Mouse (Mus musculus): Measurements from ENCODE around the gene Aqp9. TPM values are rescaled to one million over a fixed set of nuclear protein-coding genes. Genes with fewer than 3 reads are reported as not detected.

Aqp9 gene
- total and polyA plus RNA-seq, 3 experiments, result 0.08 TPM; not detected in 2

DNA sequence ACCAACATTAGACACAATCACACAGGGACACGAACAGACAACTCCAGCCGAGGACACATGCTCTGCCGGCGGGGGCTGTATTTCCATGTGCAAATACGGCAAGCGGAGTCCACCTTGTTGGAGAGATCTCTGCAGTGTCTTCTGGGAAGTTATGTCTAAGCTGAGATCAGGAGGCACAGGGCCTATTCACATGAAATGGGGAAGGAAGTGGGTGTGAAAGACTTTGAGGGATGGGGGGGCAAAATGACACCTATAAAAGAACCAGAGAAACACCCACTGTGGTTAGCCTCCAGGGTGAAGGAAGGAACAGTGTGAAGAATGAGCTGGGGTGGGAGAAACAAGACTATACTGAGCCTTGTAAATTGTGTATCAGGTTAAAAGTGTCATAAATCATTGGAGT lies 3.4 kb downstream of the Aqp9 start:
- no peak for DNase-seq (ENCODE audit: extremely low read depth)
- H3K9ac ChIP-seq (ENCODE audit: insufficient read depth, low read depth), result no peak overlapping the region

DNA sequence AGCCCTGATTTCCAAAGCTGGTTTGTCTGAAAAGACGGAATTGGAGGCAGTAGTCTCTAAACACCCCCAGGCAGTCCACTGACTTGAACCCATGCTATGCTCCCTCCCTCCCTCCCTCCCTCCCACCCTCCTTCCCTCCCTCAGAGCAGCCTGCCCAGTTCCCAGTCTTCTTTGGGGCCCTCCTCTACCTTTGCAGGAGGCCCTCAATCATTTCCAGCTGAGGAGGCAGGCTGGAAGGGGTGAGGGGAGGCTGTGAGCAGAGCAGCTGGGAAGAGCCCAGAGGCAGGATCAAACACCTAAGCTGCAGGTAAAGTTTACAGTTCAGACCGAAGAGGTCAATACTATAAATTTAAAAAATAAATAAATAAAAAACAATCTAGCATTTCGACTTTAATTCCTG lies 4.1 kb downstream of the Aqp9 start:
- no peaks in the 10 kb centered on the region for H3K9me3 ChIP-seq (replicated peaks; ENCODE audit: low read length)
- no peak overlapping the region for H3K9ac ChIP-seq (ENCODE audit: insufficient read depth, low read depth)
- peaks cover 0 to 5% of the 10 kb centered on the region in 2 experiments; a peak in 1 of 4 replicates for H3K4me1 ChIP-seq (ENCODE audit: control insufficient read depth in 1 of 2, insufficient read depth in 2 of 2)
- H3K27me3 ChIP-seq (replicated peaks), result no peaks in the 10 kb centered on the region
- dilution Hi-C loops (cut with MboI; ENCODE audit: extremely low pct_ligation_motif_present, extremely low pct_unique_long_range_greater_than_20kb, low sequenced_read_pairs), result no loop called here
- no peaks in the 10 kb centered on the region for H3K79me2 ChIP-seq (replicated peaks; ENCODE audit: control insufficient read depth, extremely low read depth, insufficient read depth, poor library complexity, severe bottlenecking)
- no peak overlapping the region for H3K4me2 ChIP-seq (ENCODE audit: insufficient read depth, low read depth, poor library complexity, severe bottlenecking)
- TF ChIP-seq MAX (IDR thresholded peaks at IDR 0.05; ENCODE audit: low read length), result no peak
- TF ChIP-seq POLR2AphosphoS2 (IDR thresholded peaks at IDR 0.05; ENCODE audit: low read depth, low read length), result no peak
- no peak for TF ChIP-seq BHLHE40 (IDR thresholded peaks at IDR 0.05; ENCODE audit: low read depth, low read length)
- TF ChIP-seq MYC (IDR thresholded peaks at IDR 0.05; ENCODE audit: low read depth, low read length), result no peak
- no peaks in the 10 kb centered on the region for H3K36me3 ChIP-seq (replicated peaks in 1 of 2; ENCODE audit: control insufficient read depth in 1 of 2, insufficient read depth in 1 of 2, low read length in 1 of 2)
- no peak for DNase-seq (ENCODE audit: extremely low read depth)
- H3K27ac ChIP-seq (ENCODE audit: insufficient read depth, low read depth), result no peak overlapping the region
- in situ Hi-C loops (cut with MboI; ENCODE audit: low pct_ligation_motif_present, low pct_unique_long_range_greater_than_20kb, low sequenced_read_pairs), result no loop called here
- H3K4me3 ChIP-seq (replicated peaks in 1 of 3; ENCODE audit: low read depth in 2 of 3, low read length in 2 of 3, poor library complexity in 1 of 3), result no peak overlapping the region

More for the DNA sequence above, 3.4 kb downstream of the Aqp9 start:
- peaks cover 0 to 5% of the 10 kb centered on the region in 2 experiments; a peak in 1 of 4 replicates for H3K4me1 ChIP-seq (ENCODE audit: control insufficient read depth in 1 of 2, insufficient read depth in 2 of 2)
- in situ Hi-C loops (cut with MboI; ENCODE audit: low pct_ligation_motif_present, low pct_unique_long_range_greater_than_20kb, low sequenced_read_pairs) (no loop called here), dilution Hi-C loops (cut with MboI; ENCODE audit: extremely low pct_ligation_motif_present, extremely low pct_unique_long_range_greater_than_20kb, low sequenced_read_pairs) (no loop called here)
- no peaks in the 10 kb centered on the region for H3K36me3 ChIP-seq (replicated peaks in 1 of 2; ENCODE audit: control insufficient read depth in 1 of 2, insufficient read depth in 1 of 2, low read length in 1 of 2)
- H3K4me2 ChIP-seq (ENCODE audit: insufficient read depth, low read depth, poor library complexity, severe bottlenecking), result no peak overlapping the region
- H3K79me2 ChIP-seq (replicated peaks; ENCODE audit: control insufficient read depth, extremely low read depth, insufficient read depth, poor library complexity, severe bottlenecking), result no peaks in the 10 kb centered on the region
- no peak overlapping the region for H3K27ac ChIP-seq (ENCODE audit: insufficient read depth, low read depth)
- no peak overlapping the region for H3K4me3 ChIP-seq (replicated peaks in 1 of 3; ENCODE audit: low read depth in 2 of 3, low read length in 2 of 3, poor library complexity in 1 of 3)
- no peaks in the 10 kb centered on the region for H3K9me3 ChIP-seq (replicated peaks; ENCODE audit: low read length)
- H3K27me3 ChIP-seq (replicated peaks), result no peaks in the 10 kb centered on the region
- TF ChIP-seq ETS1 (conservative IDR thresholded peaks at IDR 0.05; ENCODE audit: low read depth, low read length) (no peak), NELFE (IDR thresholded peaks at IDR 0.05; ENCODE audit: low read depth, low read length) (no peak), TBP (conservative IDR thresholded peaks at IDR 0.05; ENCODE audit: low read depth, low read length) (no peak), POLR2A (IDR thresholded peaks at IDR 0.05; ENCODE audit: low read depth, low read length) (no peak), ZC3H11A (IDR thresholded peaks at IDR 0.05; ENCODE audit: low read depth, low read length) (no peak), JUN (IDR thresholded peaks at IDR 0.05; ENCODE audit: insufficient read depth, low read depth, low read length) (no peak), KAT2A (IDR thresholded peaks at IDR 0.05; ENCODE audit: insufficient replicate concordance, low read length) (no peak), ELF1 (IDR thresholded peaks at IDR 0.05; ENCODE audit: low read depth, low read length) (no peak)

DNA sequence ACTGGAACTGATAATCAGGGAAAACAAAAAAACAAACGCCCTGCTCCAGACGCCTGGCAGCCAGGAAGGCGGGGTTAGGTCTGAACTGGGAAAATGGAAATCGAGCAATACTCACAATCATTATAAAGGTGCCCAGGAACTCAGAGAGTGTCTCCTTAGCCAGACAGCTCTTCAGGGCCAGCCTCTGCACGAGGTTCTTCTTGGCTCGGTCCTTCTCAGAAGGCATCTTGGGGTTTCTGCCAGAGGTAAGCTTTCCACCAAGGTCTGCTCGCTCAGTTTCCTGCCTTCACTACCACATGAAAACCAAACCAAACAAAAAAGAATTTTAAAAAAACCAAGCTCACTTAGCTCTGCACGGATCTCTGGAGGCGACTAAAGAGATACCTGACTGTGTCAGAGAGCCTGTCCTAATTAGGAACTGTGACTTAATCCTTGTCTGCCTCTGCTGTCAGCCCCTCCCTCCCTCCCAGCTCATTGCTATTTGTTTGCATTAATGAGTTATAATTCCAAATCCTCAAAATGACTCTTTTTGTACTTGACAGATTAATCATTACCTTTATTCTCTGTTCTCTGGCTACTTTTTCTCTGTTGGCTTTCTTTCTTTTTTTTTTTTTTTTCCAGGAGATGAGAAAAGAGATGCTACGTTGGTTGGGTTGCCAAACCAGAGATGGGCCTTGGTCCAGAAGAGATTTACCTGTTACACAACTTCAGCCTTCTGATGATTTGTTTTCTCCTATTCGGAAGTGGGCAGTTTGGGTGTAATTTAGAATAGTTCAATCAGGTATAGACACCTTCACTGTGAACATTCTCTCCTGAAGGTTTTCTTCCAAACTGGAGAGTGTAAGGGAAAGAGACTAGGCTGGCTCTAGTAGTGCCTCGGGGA lies 5.4 kb downstream of the Aqp9 start:
- Histone ChIP-seq H3K4me2 (ENCODE audit: insufficient read depth, low read depth, poor library complexity, severe bottlenecking) (no peak overlapping the region), H3K9me3 (replicated peaks; ENCODE audit: low read length) (no peaks in the 10 kb centered on the region), H3K4me3 (replicated peaks in 1 of 3; ENCODE audit: low read depth in 2 of 3, low read length in 2 of 3, poor library complexity in 1 of 3) (no peak overlapping the region), H3K79me2 (replicated peaks; ENCODE audit: control insufficient read depth, extremely low read depth, insufficient read depth, poor library complexity, severe bottlenecking) (no peaks in the 10 kb centered on the region), H3K4me1 (ENCODE audit: control insufficient read depth in 1 of 2, insufficient read depth in 2 of 2) (peaks cover 0 to 5% of the 10 kb centered on the region in 2 experiments; a peak in 1 of 4 replicates), H3K36me3 (replicated peaks in 1 of 2; ENCODE audit: control insufficient read depth in 1 of 2, insufficient read depth in 1 of 2, low read length in 1 of 2) (no peaks in the 10 kb centered on the region), H3K27ac (ENCODE audit: insufficient read depth, low read depth) (no peak overlapping the region), H3K9ac (ENCODE audit: insufficient read depth, low read depth) (no peak overlapping the region), H3K27me3 (replicated peaks) (no peaks in the 10 kb centered on the region)
- in situ Hi-C loops (cut with MboI; ENCODE audit: low pct_ligation_motif_present, low pct_unique_long_range_greater_than_20kb, low sequenced_read_pairs) (no loop called here), dilution Hi-C loops (cut with MboI; ENCODE audit: extremely low pct_ligation_motif_present, extremely low pct_unique_long_range_greater_than_20kb, low sequenced_read_pairs) (no loop called here)
- DNase-seq (ENCODE audit: extremely low read depth), result no peak
- TF ChIP-seq TBP (conservative IDR thresholded peaks at IDR 0.05; ENCODE audit: low read depth, low read length), result no peak
- TF ChIP-seq TCF12 (IDR thresholded peaks at IDR 0.05; ENCODE audit: low read depth, low read length), result no peak
- no peak for TF ChIP-seq CHD1 (IDR thresholded peaks at IDR 0.05; ENCODE audit: low read depth, low read length)
- no peak for TF ChIP-seq PAX5 (IDR thresholded peaks at IDR 0.05; ENCODE audit: low read length)
- no peak for TF ChIP-seq NRF1 (IDR thresholded peaks at IDR 0.05; ENCODE audit: low read depth, low read length)
- TF ChIP-seq GABPA (IDR thresholded peaks at IDR 0.05; ENCODE audit: insufficient replicate concordance, low read depth, low read length), result no peak
- TF ChIP-seq MYC (IDR thresholded peaks at IDR 0.05; ENCODE audit: low read depth, low read length), result no peak
- no peak for TF ChIP-seq MAX (IDR thresholded peaks at IDR 0.05; ENCODE audit: low read length)
- no peak for TF ChIP-seq MEF2A (IDR thresholded peaks at IDR 0.05; ENCODE audit: borderline replicate concordance, low read depth, low read length)
- TF ChIP-seq MAFK (IDR thresholded peaks at IDR 0.05; ENCODE audit: insufficient replicate concordance, low read length), result no peak
- no peak for TF ChIP-seq SIN3A (IDR thresholded peaks at IDR 0.05; ENCODE audit: low read length)
- TF ChIP-seq IRF4 (IDR thresholded peaks at IDR 0.05; ENCODE audit: low read depth, low read length), result no peak
- TF ChIP-seq ELF1 (IDR thresholded peaks at IDR 0.05; ENCODE audit: low read depth, low read length), result no peak
- no peak for TF ChIP-seq POLR2A (IDR thresholded peaks at IDR 0.05; ENCODE audit: low read depth, low read length)
- no peak for TF ChIP-seq NELFE (IDR thresholded peaks at IDR 0.05; ENCODE audit: low read depth, low read length)
- no peak for TF ChIP-seq JUND (conservative IDR thresholded peaks at IDR 0.05; ENCODE audit: low read depth, low read length)
- no peak for TF ChIP-seq ZMIZ1 (IDR thresholded peaks at IDR 0.05; ENCODE audit: low read depth, low read length)
- TF ChIP-seq SMC3 (IDR thresholded peaks at IDR 0.05; ENCODE audit: low read depth, low read length), result no peak

Data from CH12.LX (cell line).